Mouse (Mus musculus): ENCODE results near the gene Itih2. TPM values are rescaled to one million over a fixed set of nuclear protein-coding genes. Genes with fewer than 3 reads are reported as not detected.

Itih2 gene
- polyA plus RNA-seq, 1 experiment from 2014 or later = 0.12 TPM

DNA sequence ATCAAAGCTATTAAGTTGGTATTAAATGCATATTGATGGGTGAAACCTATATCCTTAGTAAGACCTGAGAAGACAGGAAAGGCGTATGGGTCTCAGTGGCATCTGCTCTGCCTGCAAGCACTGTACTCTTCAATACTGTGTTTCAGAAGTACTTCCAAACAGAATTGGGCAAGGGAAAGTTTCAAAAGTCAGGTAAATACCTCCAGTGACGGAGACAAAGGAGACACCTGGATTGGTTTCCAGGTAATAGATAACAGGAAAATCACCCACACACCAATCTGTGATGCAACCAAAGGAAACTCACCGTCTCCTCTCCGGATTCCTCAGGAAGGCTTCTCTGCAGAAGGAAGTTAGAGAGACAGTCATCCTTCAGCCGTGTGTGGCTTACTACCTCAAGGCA lies 3.7 kb downstream of the Itih2 start:
- H3K36me3 ChIP-seq (ENCODE audit: control insufficient read depth, insufficient read depth, low read length) = no peaks in the 10 kb centered on the region
- no peak overlapping the region for H3K9ac ChIP-seq (ENCODE audit: low read length)
- H3K4me2 ChIP-seq = no peak overlapping the region
- H3K27ac ChIP-seq (ENCODE audit: low read depth, low read length) = no peak overlapping the region
- WGBS = 87% methylated on average over 5 of the region's 5 CpGs
- no peaks in the 10 kb centered on the region for H3K27me3 ChIP-seq (ENCODE audit: control insufficient read depth, insufficient read depth, low read length)
- ATAC-seq (ENCODE audit: low FRiP score) (no peak), DNase-seq (ENCODE audit: low spot score, missing footprints) (no peak)
- H3K9me3 ChIP-seq (ENCODE audit: control insufficient read depth, low read length) = no peaks in the 10 kb centered on the region
- no peak overlapping the region for H3K4me3 ChIP-seq (ENCODE audit: low read depth, low read length)
- H3K4me1 ChIP-seq (ENCODE audit: control insufficient read depth, insufficient read depth, low read length) = no peaks in the 10 kb centered on the region

DNA sequence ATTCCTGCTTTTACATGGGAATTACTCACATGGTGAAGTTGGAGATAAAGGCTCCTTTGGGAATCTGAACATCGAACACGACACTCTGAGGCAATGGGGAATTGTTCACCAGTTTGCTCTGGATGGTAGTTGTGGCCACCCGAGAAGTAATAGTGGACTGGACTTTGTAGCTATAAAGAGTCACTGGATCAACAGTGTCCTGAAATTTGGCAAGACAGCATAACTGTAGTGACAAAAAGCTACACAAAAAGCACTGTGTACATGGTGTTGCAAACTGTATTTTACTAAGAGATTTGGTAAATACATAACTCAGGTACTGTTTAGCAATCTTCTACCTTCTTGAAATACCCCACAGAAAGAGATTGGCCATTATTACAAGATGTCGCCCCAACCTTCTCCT lies 5.1 kb downstream of the Itih2 start:
- H3K4me3 ChIP-seq (ENCODE audit: low read depth, low read length) = no peak overlapping the region
- H3K9ac ChIP-seq (ENCODE audit: low read length) = no peak overlapping the region
- no peak overlapping the region for H3K4me2 ChIP-seq
- H3K4me1 ChIP-seq (ENCODE audit: control insufficient read depth, insufficient read depth, low read length) = no peaks in the 10 kb centered on the region
- ATAC-seq (ENCODE audit: low FRiP score) (no peak), DNase-seq (ENCODE audit: low spot score, missing footprints) (no peak)
- no peaks in the 10 kb centered on the region for H3K27me3 ChIP-seq (ENCODE audit: control insufficient read depth, insufficient read depth, low read length)
- H3K27ac ChIP-seq (ENCODE audit: low read depth, low read length) = no peak overlapping the region
- 93% methylated on average over 4 of the region's 4 CpGs for WGBS
- H3K36me3 ChIP-seq (ENCODE audit: control insufficient read depth, insufficient read depth, low read length) = no peaks in the 10 kb centered on the region
- H3K9me3 ChIP-seq (ENCODE audit: control insufficient read depth, low read length) = no peaks in the 10 kb centered on the region

DNA sequence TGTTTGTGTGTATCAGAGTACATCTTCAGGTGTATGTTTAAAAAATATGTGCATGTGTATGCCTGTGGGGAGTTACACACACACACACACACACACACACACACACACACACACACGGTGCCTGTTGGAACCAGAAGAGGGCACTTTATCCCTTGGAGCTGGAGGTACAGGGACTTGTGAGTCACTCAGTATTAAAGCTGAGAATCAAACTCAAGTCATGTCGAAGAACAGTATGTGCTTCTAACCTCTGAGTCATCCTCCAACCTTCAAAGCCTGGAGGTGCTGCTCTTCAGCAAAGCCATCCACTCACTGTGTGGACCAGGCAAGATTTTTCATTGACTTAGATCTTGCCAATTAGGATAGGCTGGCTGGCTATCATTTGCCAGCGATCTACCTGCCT lies 9.4 kb downstream of the Itih2 start:
- Histone ChIP-seq H3K27ac (ENCODE audit: low read depth, low read length) (no peak overlapping the region), H3K9me3 (ENCODE audit: control insufficient read depth, low read length) (no peaks in the 10 kb centered on the region), H3K4me1 (ENCODE audit: control insufficient read depth, insufficient read depth, low read length) (no peaks in the 10 kb centered on the region), H3K9ac (ENCODE audit: low read length) (no peak overlapping the region), H3K36me3 (ENCODE audit: control insufficient read depth, insufficient read depth, low read length) (no peaks in the 10 kb centered on the region), H3K4me3 (ENCODE audit: low read depth, low read length) (no peak overlapping the region), H3K27me3 (ENCODE audit: control insufficient read depth, insufficient read depth, low read length) (no peaks in the 10 kb centered on the region), H3K4me2 (no peak overlapping the region)
- 70% methylated on average over 3 of the region's 3 CpGs for WGBS
- DNase-seq (ENCODE audit: low spot score, missing footprints) (no peak), ATAC-seq (ENCODE audit: low FRiP score) (no peak)

DNA sequence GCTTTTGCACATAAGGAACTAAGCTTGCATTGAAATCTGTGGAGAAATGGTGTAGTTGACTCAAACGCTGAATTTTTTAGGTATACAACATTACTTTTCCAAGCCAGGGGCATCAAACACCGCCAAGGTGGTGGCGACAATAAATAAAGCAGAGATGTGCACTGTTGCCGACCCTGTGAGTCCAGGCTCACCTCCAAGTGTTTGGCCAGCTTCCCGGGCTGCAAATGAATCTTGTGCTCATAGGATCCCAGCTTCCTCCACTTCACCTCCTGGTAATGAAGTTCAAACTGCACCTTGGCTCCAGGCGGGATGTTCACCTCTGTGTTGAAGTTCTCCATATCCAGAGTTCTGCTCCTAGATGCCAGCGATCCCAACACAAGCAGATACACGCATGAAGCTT lies 11.9 kb downstream of the Itih2 start:
- no peaks in the 10 kb centered on the region for H3K9me3 ChIP-seq (ENCODE audit: control insufficient read depth, low read length)
- no peaks in the 10 kb centered on the region for H3K27me3 ChIP-seq (ENCODE audit: control insufficient read depth, insufficient read depth, low read length)
- H3K36me3 ChIP-seq (ENCODE audit: control insufficient read depth, insufficient read depth, low read length) = no peaks in the 10 kb centered on the region
- no peak overlapping the region for H3K4me3 ChIP-seq (ENCODE audit: low read depth, low read length)
- DNase-seq (ENCODE audit: low spot score, missing footprints) (no peak), ATAC-seq (ENCODE audit: low FRiP score) (no peak)
- no peaks in the 10 kb centered on the region for H3K4me1 ChIP-seq (ENCODE audit: control insufficient read depth, insufficient read depth, low read length)
- H3K9ac ChIP-seq (ENCODE audit: low read length) = no peak overlapping the region
- H3K4me2 ChIP-seq = no peak overlapping the region
- no peak overlapping the region for H3K27ac ChIP-seq (ENCODE audit: low read depth, low read length)
- 91% methylated on average over 8 of the region's 8 CpGs for WGBS

DNA sequence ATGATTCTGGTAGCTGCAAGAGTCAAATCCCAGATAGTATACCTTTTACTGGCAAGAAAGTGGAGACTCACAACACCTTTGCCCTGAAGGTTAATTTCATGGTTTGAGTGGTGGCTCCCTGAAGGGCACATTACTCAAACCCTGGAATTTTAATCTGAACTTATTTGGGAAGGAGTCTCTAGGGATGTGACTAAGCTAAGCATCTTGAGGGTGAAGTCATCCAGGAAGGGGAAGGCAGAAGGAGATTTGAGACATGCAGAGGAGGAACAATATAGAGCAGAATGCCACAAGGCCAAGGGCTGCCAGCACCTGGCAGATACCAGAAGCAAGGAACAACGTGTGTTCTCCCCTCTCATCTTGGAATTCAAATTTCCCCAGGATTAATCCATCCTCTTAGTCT lies 12.4 kb downstream of the Itih2 start:
- Histone ChIP-seq H3K9me3 (ENCODE audit: control insufficient read depth, low read length) (no peaks in the 10 kb centered on the region), H3K27ac (ENCODE audit: low read depth, low read length) (no peak overlapping the region), H3K27me3 (ENCODE audit: control insufficient read depth, insufficient read depth, low read length) (no peaks in the 10 kb centered on the region), H3K36me3 (ENCODE audit: control insufficient read depth, insufficient read depth, low read length) (no peaks in the 10 kb centered on the region), H3K4me2 (no peak overlapping the region), H3K4me1 (ENCODE audit: control insufficient read depth, insufficient read depth, low read length) (no peaks in the 10 kb centered on the region), H3K4me3 (ENCODE audit: low read depth, low read length) (no peak overlapping the region), H3K9ac (ENCODE audit: low read length) (no peak overlapping the region)
- DNase-seq (ENCODE audit: low spot score, missing footprints) = no peak
- WGBS = 61% methylated on average over 1 of the region's 1 CpGs
- ATAC-seq (ENCODE audit: low FRiP score) = no peak

DNA sequence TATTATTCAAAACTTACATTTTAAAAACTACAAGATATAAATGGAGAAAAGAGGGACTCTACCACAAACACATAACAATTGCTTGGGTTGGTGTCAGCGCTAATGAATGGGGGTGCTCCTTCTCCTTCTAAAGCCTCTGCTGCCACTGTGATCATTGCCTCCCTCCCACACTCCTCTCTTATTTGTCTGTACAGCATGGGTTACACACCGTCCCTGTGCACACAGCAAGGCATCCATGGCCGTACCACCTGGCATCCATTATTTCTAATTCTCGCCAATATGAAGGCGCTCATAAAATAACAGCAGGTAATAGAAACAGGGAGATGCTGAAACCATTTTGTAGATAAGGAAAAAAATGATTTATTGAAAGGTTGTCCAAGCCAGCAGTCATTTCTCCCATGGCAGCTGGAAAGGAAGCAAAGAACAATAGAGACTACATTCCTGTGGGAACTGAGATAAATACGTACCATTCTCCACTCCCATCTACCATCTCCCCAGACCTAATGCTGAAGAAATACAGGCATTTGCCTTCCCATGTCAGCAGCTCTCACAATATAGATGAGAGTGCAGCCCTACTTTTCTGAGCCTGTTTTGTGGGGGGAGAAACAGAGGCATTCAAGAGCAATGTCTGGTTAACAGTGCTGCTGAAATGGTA lies 22.5 kb downstream of the Itih2 start:
- no peak overlapping the region for H3K4me3 ChIP-seq (ENCODE audit: low read depth, low read length)
- H3K27me3 ChIP-seq (ENCODE audit: control insufficient read depth, insufficient read depth, low read length) = no peaks in the 10 kb centered on the region
- 81% methylated on average over 6 of the region's 6 CpGs for WGBS
- H3K27ac ChIP-seq (ENCODE audit: low read depth, low read length) = no peak overlapping the region
- no peaks in the 10 kb centered on the region for H3K4me1 ChIP-seq (ENCODE audit: control insufficient read depth, insufficient read depth, low read length)
- no peaks in the 10 kb centered on the region for H3K9me3 ChIP-seq (ENCODE audit: control insufficient read depth, low read length)
- no peaks in the 10 kb centered on the region for H3K36me3 ChIP-seq (ENCODE audit: control insufficient read depth, insufficient read depth, low read length)
- ATAC-seq (ENCODE audit: low FRiP score) = no peak
- H3K9ac ChIP-seq (ENCODE audit: low read length) = no peak overlapping the region
- H3K4me2 ChIP-seq = no peak overlapping the region
- no peak for DNase-seq (ENCODE audit: low spot score, missing footprints)

DNA sequence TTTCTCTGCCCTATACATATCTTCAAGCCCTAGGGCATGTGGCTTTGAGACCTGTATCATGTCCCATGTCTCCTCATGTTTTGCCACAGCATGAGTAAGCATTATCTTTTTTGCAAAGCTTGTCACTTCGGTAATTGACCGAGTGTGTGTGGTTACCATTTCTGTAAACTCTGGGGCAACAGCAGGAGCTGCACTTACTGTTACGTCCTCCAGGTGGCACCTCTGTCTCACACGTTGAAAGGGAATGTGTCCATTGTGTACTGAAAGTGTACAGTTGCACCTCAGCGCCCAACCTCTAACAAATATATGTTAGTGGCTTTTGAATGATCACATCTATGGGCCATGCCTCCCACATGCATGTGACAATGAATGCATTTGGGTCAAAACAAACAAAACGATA lies 30.0 kb downstream of the Itih2 start:
- 47% methylated on average over 6 of the region's 6 CpGs for WGBS
- Histone ChIP-seq H3K4me2 (no peak overlapping the region), H3K36me3 (ENCODE audit: control insufficient read depth, insufficient read depth, low read length) (no peaks in the 10 kb centered on the region), H3K4me1 (ENCODE audit: control insufficient read depth, insufficient read depth, low read length) (no peaks in the 10 kb centered on the region), H3K27me3 (ENCODE audit: control insufficient read depth, insufficient read depth, low read length) (no peaks in the 10 kb centered on the region), H3K27ac (ENCODE audit: low read depth, low read length) (no peak overlapping the region), H3K9ac (ENCODE audit: low read length) (no peak overlapping the region), H3K9me3 (ENCODE audit: control insufficient read depth, low read length) (no peaks in the 10 kb centered on the region), H3K4me3 (ENCODE audit: low read depth, low read length) (no peak overlapping the region)
- DNase-seq (ENCODE audit: low spot score, missing footprints) = peak; percentile 92
- no peak; the same call in 1 of the 2 replicates for ATAC-seq (ENCODE audit: low FRiP score)

DNA sequence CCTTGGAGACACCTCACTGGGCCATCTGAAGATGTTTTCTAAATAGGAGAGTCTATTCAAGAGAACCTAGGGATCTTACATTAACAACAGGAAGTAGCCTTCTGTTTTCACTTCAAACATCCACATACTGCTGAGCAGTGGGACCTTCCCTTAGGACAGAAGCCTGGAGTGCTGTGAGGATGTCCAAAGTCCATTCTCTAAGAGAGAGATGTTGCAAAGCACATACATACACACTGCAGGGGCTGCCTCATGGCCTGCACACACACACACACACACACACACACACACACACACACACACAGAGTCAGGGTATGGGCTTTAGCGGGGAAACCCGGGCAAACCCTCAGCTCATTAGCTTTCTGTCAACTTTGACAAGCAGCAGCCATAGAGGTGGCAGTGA lies 30.7 kb downstream of the Itih2 start:
- 0 out of 2 replicates have a peak, but pooled peaks have one; percentile 31 for ATAC-seq (ENCODE audit: low FRiP score)
- Histone ChIP-seq H3K36me3 (ENCODE audit: control insufficient read depth, insufficient read depth, low read length) (no peaks in the 10 kb centered on the region), H3K4me1 (ENCODE audit: control insufficient read depth, insufficient read depth, low read length) (no peaks in the 10 kb centered on the region), H3K27ac (ENCODE audit: low read depth, low read length) (no peak overlapping the region), H3K9ac (ENCODE audit: low read length) (no peak overlapping the region), H3K4me2 (no peak overlapping the region), H3K4me3 (ENCODE audit: low read depth, low read length) (no peak overlapping the region), H3K27me3 (ENCODE audit: control insufficient read depth, insufficient read depth, low read length) (no peaks in the 10 kb centered on the region), H3K9me3 (ENCODE audit: control insufficient read depth, low read length) (no peaks in the 10 kb centered on the region)
- 72% methylated on average over 2 of the region's 2 CpGs for WGBS
- DNase-seq (ENCODE audit: low spot score, missing footprints) = no peak

DNA sequence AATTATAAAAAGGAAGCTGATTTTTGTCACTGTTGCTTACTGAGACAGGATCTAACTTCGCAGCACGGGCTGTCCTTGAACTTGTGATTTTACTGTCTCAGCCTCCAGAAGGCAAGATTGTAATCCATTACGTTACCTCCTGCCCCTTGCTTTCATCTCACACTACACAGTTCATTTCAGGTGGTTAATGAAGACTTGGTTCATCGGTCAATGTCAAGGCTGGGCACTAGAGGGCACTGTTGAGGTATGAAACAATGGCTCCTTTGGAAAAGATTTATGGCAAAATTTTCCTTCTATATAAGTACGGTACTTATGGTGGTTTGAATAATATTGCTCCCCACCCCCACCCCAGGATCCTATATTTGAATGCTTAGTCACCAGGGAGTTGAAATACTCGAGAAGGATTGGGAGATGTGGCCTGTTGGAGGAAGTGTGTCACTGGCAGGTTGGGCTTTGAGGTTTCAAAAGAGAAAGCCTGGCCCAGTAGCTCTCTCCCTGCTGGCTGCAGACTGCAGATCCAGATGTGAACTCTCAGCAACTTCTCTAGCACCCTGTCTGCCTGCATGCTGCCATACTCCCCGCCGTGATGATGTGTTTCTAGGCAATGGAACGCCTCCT lies 32.5 kb downstream of the Itih2 start:
- ATAC-seq (ENCODE audit: low FRiP score) (0 out of 2 replicates have a peak, but pooled peaks have one; percentile 22), DNase-seq (ENCODE audit: low spot score, missing footprints) (peak; percentile 94)
- no peak overlapping the region for H3K4me3 ChIP-seq (ENCODE audit: low read depth, low read length)
- no peaks in the 10 kb centered on the region for H3K4me1 ChIP-seq (ENCODE audit: control insufficient read depth, insufficient read depth, low read length)
- 34% methylated on average over 9 of the region's 9 CpGs for WGBS
- H3K36me3 ChIP-seq (ENCODE audit: control insufficient read depth, insufficient read depth, low read length) = no peaks in the 10 kb centered on the region
- H3K27me3 ChIP-seq (ENCODE audit: control insufficient read depth, insufficient read depth, low read length) = no peaks in the 10 kb centered on the region
- no peaks in the 10 kb centered on the region for H3K9me3 ChIP-seq (ENCODE audit: control insufficient read depth, low read length)
- no peak overlapping the region for H3K27ac ChIP-seq (ENCODE audit: low read depth, low read length)
- H3K4me2 ChIP-seq = no peak overlapping the region
- H3K9ac ChIP-seq (ENCODE audit: low read length) = no peak overlapping the region

All from midbrain, embryonic 11.5 days (tissue).